Mouse (Mus musculus): Measurements from ENCODE around the gene Hoxb6. TPM values are rescaled to one million over a fixed set of nuclear protein-coding genes. Genes with fewer than 3 reads are reported as not detected.

The Hoxb6 gene
- polyA plus RNA-seq, 1 experiment from 2014 or later: 5.7 TPM

DNA sequence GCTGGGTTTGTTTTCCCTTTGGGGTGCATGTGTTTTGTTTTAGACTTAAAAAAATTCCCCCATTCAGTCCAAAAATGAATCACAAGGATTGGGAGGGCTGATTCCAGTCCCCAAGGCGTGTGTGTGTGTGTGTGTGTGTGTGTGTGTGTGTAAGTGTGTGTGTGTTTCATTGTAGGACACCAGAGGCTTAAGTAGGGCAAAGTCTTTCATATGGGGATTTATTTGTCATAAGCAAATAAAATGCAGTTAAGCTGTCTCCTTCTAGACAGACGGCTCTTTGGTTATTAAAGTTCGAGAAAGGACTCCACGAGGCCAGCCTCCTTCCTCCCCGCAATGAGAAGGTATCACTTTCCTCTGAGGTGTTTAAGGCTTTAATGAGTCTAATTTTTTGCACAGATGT is 29.6 kb downstream of the Hoxb6 start:
- H3K4me2 ChIP-seq (replicated peaks; ENCODE audit: low read depth): peak overlapping the region; percentile 83
- peak overlapping the region; percentile 36; the same call in 1 of the 2 replicates for H3K27ac ChIP-seq (ENCODE audit: low read depth, low read length)
- WGBS: 30% methylated on average over 5 of the region's 5 CpGs
- no peak for TF ChIP-seq CTCF (IDR thresholded peaks at IDR 0.05; ENCODE audit: low read depth)
- no peaks in the 10 kb centered on the region for H3K36me3 ChIP-seq (ENCODE audit: control insufficient read depth, insufficient read depth)
- H3K4me3 ChIP-seq (ENCODE audit: low read depth, low read length): 0 out of 2 replicates have a peak overlapping the region, but pooled peaks have one; percentile 9
- peak overlapping the region; percentile 5; the same call in 1 of the 2 replicates for H3K9ac ChIP-seq (ENCODE audit: low read depth, low read length)
- no peaks in the 10 kb centered on the region for H3K9me3 ChIP-seq (ENCODE audit: control insufficient read depth)
- no peaks in the 10 kb centered on the region for H3K4me1 ChIP-seq (replicated peaks; ENCODE audit: control insufficient read depth, insufficient read depth, low read length)
- ATAC-seq: no peak
- peaks cover 24% of the 10 kb centered on the region for H3K27me3 ChIP-seq (replicated peaks; ENCODE audit: control insufficient read depth, insufficient read depth, low read length)

GRCm38 (mm10) chr11:96322738-96323137 is 30.5 kb downstream of the Hoxb6 start:
- Histone ChIP-seq H3K27me3 (replicated peaks; ENCODE audit: control insufficient read depth, insufficient read depth, low read length) (peaks cover 23% of the 10 kb centered on the region), H3K4me1 (replicated peaks; ENCODE audit: control insufficient read depth, insufficient read depth, low read length) (no peaks in the 10 kb centered on the region), H3K4me2 (replicated peaks; ENCODE audit: low read depth) (peak overlapping the region; percentile 83), H3K4me3 (ENCODE audit: low read depth, low read length) (peak overlapping the region; percentile 9; the same call in 1 of the 2 replicates), H3K9me3 (ENCODE audit: control insufficient read depth) (no peaks in the 10 kb centered on the region), H3K9ac (ENCODE audit: low read depth, low read length) (0 out of 2 replicates have a peak overlapping the region, but pooled peaks have one; percentile 13), H3K36me3 (ENCODE audit: control insufficient read depth, insufficient read depth) (no peaks in the 10 kb centered on the region), H3K27ac (ENCODE audit: low read depth, low read length) (peak overlapping the region; percentile 36; the same call in 1 of the 2 replicates)
- no peak for ATAC-seq
- WGBS: 40% methylated on average over 6 of the region's 6 CpGs
- TF ChIP-seq CTCF (IDR thresholded peaks at IDR 0.05; ENCODE audit: low read depth): no peak

GRCm38 (mm10) chr11:96323154-96323553 is 30.9 kb downstream of the Hoxb6 start, which contains the start of gene Hoxb3:
TSS of gene Hoxb3 (plus strand) at chr11:96323326.
- H3K36me3 ChIP-seq (ENCODE audit: control insufficient read depth, insufficient read depth): no peaks in the 10 kb centered on the region
- no peaks in the 10 kb centered on the region for H3K4me1 ChIP-seq (replicated peaks; ENCODE audit: control insufficient read depth, insufficient read depth, low read length)
- peak within 1 kb of the TSS; percentile 83 for H3K4me2 ChIP-seq (replicated peaks; ENCODE audit: low read depth)
- WGBS: 51% methylated on average over 10 of the region's 10 CpGs
- H3K9me3 ChIP-seq (ENCODE audit: control insufficient read depth): no peaks in the 10 kb centered on the region
- no peak for ATAC-seq
- H3K27me3 ChIP-seq (replicated peaks; ENCODE audit: control insufficient read depth, insufficient read depth, low read length): peaks cover 19% of the 10 kb centered on the region
- peak within 1 kb of the TSS; percentile 42 for H3K27ac ChIP-seq (ENCODE audit: low read depth, low read length)
- peak within 1 kb of the TSS; percentile 9; the same call in 1 of the 2 replicates for H3K4me3 ChIP-seq (ENCODE audit: low read depth, low read length)
- H3K9ac ChIP-seq (ENCODE audit: low read depth, low read length): 0 out of 2 replicates have a peak within 1 kb of the TSS, but pooled peaks have one; percentile 13
- TF ChIP-seq CTCF (IDR thresholded peaks at IDR 0.05; ENCODE audit: low read depth): no peak

GRCm38 (mm10) chr11:96324125-96324524 is 31.8 kb downstream of the Hoxb6 start:
- 30% methylated on average over 5 of the region's 5 CpGs for WGBS
- Histone ChIP-seq H3K27me3 (replicated peaks; ENCODE audit: control insufficient read depth, insufficient read depth, low read length) (peaks cover 12% of the 10 kb centered on the region), H3K36me3 (ENCODE audit: control insufficient read depth, insufficient read depth) (no peaks in the 10 kb centered on the region), H3K9ac (ENCODE audit: low read depth, low read length) (no peak overlapping the region), H3K4me2 (replicated peaks; ENCODE audit: low read depth) (peak overlapping the region; percentile 83), H3K27ac (ENCODE audit: low read depth, low read length) (no peak overlapping the region), H3K4me3 (ENCODE audit: low read depth, low read length) (peak overlapping the region; percentile 5; the same call in 1 of the 2 replicates), H3K4me1 (replicated peaks; ENCODE audit: control insufficient read depth, insufficient read depth, low read length) (no peaks in the 10 kb centered on the region), H3K9me3 (ENCODE audit: control insufficient read depth) (no peaks in the 10 kb centered on the region)
- no peak for ATAC-seq
- no peak for TF ChIP-seq CTCF (IDR thresholded peaks at IDR 0.05; ENCODE audit: low read depth)

GRCm38 (mm10) chr11:96324965-96325364 is 32.7 kb downstream of the Hoxb6 start:
- Histone ChIP-seq H3K4me1 (replicated peaks; ENCODE audit: control insufficient read depth, insufficient read depth, low read length) (no peaks in the 10 kb centered on the region; the same call in 1 of the 2 replicates), H3K36me3 (ENCODE audit: control insufficient read depth, insufficient read depth) (no peaks in the 10 kb centered on the region), H3K9me3 (ENCODE audit: control insufficient read depth) (no peaks in the 10 kb centered on the region), H3K4me2 (replicated peaks; ENCODE audit: low read depth) (peak overlapping the region; percentile 83), H3K27ac (ENCODE audit: low read depth, low read length) (no peak overlapping the region), H3K4me3 (ENCODE audit: low read depth, low read length) (peak overlapping the region; percentile 17), H3K27me3 (replicated peaks; ENCODE audit: control insufficient read depth, insufficient read depth, low read length) (peaks cover 12% of the 10 kb centered on the region), H3K9ac (ENCODE audit: low read depth, low read length) (0 out of 2 replicates have a peak overlapping the region, but pooled peaks have one; percentile 57)
- 37% methylated on average over 8 of the region's 8 CpGs for WGBS
- ATAC-seq: no peak
- no peak for TF ChIP-seq CTCF (IDR thresholded peaks at IDR 0.05; ENCODE audit: low read depth)

GRCm38 (mm10) chr11:96325747-96326212 is 33.5 kb downstream of the Hoxb6 start:
- H3K36me3 ChIP-seq (ENCODE audit: control insufficient read depth, insufficient read depth): no peaks in the 10 kb centered on the region
- TF ChIP-seq CTCF (IDR thresholded peaks at IDR 0.05; ENCODE audit: low read depth): no peak
- no peak for ATAC-seq
- H3K4me1 ChIP-seq (replicated peaks; ENCODE audit: control insufficient read depth, insufficient read depth, low read length): no peaks in the 10 kb centered on the region; the same call in 1 of the 2 replicates
- H3K4me3 ChIP-seq (ENCODE audit: low read depth, low read length): peak overlapping the region; percentile 17; the same call in 1 of the 2 replicates
- no peaks in the 10 kb centered on the region for H3K9me3 ChIP-seq (ENCODE audit: control insufficient read depth)
- peaks cover 12% of the 10 kb centered on the region for H3K27me3 ChIP-seq (replicated peaks; ENCODE audit: control insufficient read depth, insufficient read depth, low read length)
- WGBS: 26% methylated on average over 22 of the region's 22 CpGs
- H3K27ac ChIP-seq (ENCODE audit: low read depth, low read length): peak overlapping the region; percentile 73
- peak overlapping the region; percentile 83 for H3K4me2 ChIP-seq (replicated peaks; ENCODE audit: low read depth)
- peak overlapping the region; percentile 57 for H3K9ac ChIP-seq (ENCODE audit: low read depth, low read length)

Data from intestine, postnatal 0 days (tissue).